Mouse (Mus musculus): ENCODE measurements around the gene Rdh12.
A peak's percentile ranks its signal among the peaks of the same experiment; 100 is the strongest.
"Not testable (repeated sequence)": the region's sequence is repeated elsewhere in the genome, so short reads cannot be mapped to it uniquely, and the experiment has no call there.

The Rdh12 gene

GRCm38 (mm10) chr12:79208703-79209464 lies at the start of gene Rdh12:
Rdh12 (plus strand) TSS chr12:79208914.
- DNase-seq = peak; percentile 22 to 47

GRCm38 (mm10) chr12:79162876-79163275 lies 45.8 kb upstream of the Rdh12 start:
- DNase-seq = no peak

- DNase-seq = no peak
These were observed 39.5 kb upstream of the Rdh12 start for GRCm38 (mm10) chr12:79169173-79169572.

- DNase-seq = no peak
These were observed 38.3 kb upstream of the Rdh12 start for GRCm38 (mm10) chr12:79170421-79170820.

- DNase-seq = no peak
These were observed 37.3 kb upstream of the Rdh12 start for GRCm38 (mm10) chr12:79171269-79171995.

GRCm38 (mm10) chr12:79172019-79172941 lies 36.4 kb upstream of the Rdh12 start, which contains the start of gene Vti1b:
Vti1b (minus strand) TSS chr12:79172667.
- peak; percentile 85 to 88 for DNase-seq

GRCm38 (mm10) chr12:79173721-79174120 lies 35.0 kb upstream of the Rdh12 start:
- DNase-seq = no peak

GRCm38 (mm10) chr12:79175998-79176397 lies 32.7 kb upstream of the Rdh12 start:
- no peak for DNase-seq

- DNase-seq = not testable (repeated sequence)
These were observed 23.6 kb upstream of the Rdh12 start for GRCm38 (mm10) chr12:79185160-79185559.

GRCm38 (mm10) chr12:79190931-79191673 lies 17.6 kb upstream of the Rdh12 start:
- peak; percentile 28 to 57 for DNase-seq

GRCm38 (mm10) chr12:79191701-79192100 lies 17.0 kb upstream of the Rdh12 start:
- peak; percentile 53 to 73 for DNase-seq

GRCm38 (mm10) chr12:79192193-79192592 lies 16.5 kb upstream of the Rdh12 start, which contains the start of gene Rdh11:
Rdh11 (minus strand) TSS chr12:79192293.
- no peak for DNase-seq

GRCm38 (mm10) chr12:79193441-79193840 lies 15.3 kb upstream of the Rdh12 start:
- DNase-seq = peak; percentile 18 to 74

GRCm38 (mm10) chr12:79197105-79197504 lies 11.6 kb upstream of the Rdh12 start:
- DNase-seq = no peak

- no peak for DNase-seq
These were observed 6.8 kb upstream of the Rdh12 start for GRCm38 (mm10) chr12:79201882-79202281.

GRCm38 (mm10) chr12:79211447-79211846 lies 2.7 kb downstream of the Rdh12 start:
- DNase-seq = no peak

- no peak for DNase-seq
These were observed 8.8 kb downstream of the Rdh12 start for GRCm38 (mm10) chr12:79217511-79217910.

- DNase-seq = no peak
These were observed 26.9 kb downstream of the Rdh12 start for GRCm38 (mm10) chr12:79235485-79236080.

- no peak for DNase-seq
These were observed 33.3 kb downstream of the Rdh12 start for GRCm38 (mm10) chr12:79241985-79242384.

- DNase-seq = no peak
These were observed 34.2 kb downstream of the Rdh12 start for GRCm38 (mm10) chr12:79242921-79243320.

- no peak for DNase-seq
These were observed 39.4 kb downstream of the Rdh12 start for GRCm38 (mm10) chr12:79248110-79248509.
